Mouse (Mus musculus): ENCODE results near the gene Srd5a1.

- TF ChIP-seq CTCF (IDR thresholded peaks at IDR 0.05; ENCODE audit: extremely low read depth, insufficient read length, insufficient replicate concordance, low read depth, low read length): no peak
- no peak for TF ChIP-seq POLR2A (IDR thresholded peaks at IDR 0.05; ENCODE audit: low read depth, low read length)
Measured at GRCm38 (mm10) chr13:69558098-69558660, 53.1 kb downstream of the Srd5a1 start.

All from small intestine, adult 2 months (tissue).